Mouse (Mus musculus): ENCODE results near the gene Adamts17. TPM values are rescaled to one million over a fixed set of nuclear protein-coding genes. Genes with fewer than 3 reads are reported as not detected.

The Adamts17 gene
- total RNA-seq, 2 experiments from 2014 or later, result 0.44 to 0.56 TPM

DNA sequence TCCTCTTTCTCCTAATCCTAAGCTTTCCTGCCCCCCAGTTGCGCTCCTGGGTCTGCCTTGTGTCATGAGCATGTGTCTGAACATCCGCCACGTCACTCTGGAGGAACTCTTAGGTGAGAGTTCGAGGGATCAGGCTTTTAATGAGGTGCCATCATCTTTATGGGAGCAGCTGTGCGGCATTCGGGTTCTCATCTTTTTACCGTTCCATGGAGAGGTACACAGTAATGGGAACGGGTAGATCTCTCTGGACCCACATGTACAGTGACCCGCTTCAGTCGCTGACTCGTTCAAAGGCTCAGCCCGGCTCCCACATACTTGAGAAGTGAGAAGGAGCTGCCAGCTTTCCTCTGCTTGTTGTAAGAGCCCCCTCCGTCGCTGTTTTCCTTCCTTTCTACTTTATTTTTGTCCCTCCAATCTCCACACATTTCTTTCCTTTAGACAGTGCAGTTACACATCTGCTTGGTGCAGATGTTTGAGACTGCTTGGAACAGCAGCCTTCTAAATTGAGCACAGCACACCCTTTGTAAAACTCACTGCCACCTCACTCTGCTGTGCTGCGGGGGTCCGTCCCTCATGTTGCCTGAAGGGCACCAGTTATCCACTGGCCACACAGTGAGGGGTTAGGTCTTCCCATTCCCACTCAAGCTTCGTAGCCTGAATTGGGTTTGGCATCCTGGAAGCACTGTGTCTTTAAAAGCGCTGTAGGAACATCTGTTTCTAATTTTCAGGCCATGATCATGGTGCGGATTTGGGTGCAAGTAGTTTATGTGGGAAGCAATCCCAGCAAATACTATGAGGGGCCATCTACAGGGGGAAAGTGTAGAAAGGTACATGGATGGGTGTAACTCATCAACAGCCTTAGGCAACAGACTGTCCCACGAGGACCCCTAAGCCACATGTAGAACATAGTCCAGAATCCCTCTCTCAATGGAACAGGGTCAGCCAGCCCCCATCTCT is 186.9 kb downstream of the Adamts17 start:
- intact Hi-C loops (cut with DNase I), result no loop called here
- DNase-seq, result peak in 1 of 2 experiments; percentile 35

DNA sequence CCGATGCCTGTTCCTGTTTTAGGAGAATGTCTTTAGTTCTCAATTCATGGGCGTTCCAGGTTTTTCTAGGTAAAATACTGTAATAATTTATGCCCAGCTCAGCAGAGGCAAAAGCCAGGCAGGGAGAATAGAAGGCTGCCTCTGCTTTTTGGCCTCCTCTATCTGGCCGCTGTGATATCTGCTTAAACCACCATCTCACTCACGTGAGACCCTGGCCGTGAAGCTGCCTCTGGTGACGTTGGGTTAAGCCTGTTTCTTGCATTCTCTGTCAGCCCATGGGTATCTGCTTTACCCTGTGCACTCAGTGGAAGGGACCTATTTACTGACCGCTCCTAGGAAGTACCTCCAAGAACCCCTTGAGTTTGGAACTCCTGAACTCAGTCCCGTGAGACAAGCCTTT is 187.7 kb downstream of the Adamts17 start:
- intact Hi-C loops (cut with DNase I), result no loop called here
- no peak for DNase-seq

DNA sequence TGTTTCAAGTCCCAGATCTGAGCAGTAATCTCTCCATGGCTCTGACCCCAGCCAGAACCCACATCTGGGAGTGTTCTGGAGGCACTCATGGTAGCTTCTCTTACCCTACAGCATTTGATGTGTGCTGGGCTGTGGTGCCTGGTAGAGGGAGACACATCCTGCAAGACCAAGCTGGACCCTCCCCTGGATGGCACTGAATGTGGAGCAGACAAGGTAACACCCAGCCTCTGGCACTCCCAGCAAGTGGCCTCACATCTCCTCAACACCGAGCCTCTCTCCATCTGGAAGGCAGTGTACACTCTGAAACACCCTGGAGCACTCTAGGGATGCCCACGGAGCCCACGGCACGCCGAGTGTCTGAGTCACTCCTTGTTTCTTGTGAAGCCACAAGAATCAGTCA is 188.2 kb downstream of the Adamts17 start:
- DNase-seq, result no peak
- intact Hi-C loops (cut with DNase I), result no loop called here

- no peak for DNase-seq
- intact Hi-C loops (cut with DNase I), result no loop called here
These were observed 189.4 kb downstream of the Adamts17 start for GRCm38 (mm10) chr7:67028902-67029301.

DNA sequence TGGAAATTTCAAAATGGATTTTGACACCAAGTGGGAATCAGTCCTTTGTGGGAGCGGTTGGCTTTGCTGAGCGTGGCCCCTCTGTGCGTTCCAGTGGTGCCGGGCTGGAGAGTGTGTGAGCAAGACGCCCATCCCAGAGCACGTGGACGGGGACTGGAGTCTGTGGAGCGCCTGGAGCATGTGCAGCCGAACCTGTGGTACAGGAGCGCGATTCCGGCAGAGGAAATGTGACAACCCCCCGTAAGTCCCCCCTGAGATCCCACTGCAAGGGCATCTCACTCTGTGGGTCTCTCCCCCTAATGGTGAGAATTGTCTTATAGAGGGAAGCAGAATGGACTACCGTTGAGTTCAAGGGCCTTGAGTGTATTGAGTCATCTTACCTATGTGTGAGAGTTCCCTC is 189.9 kb downstream of the Adamts17 start:
- DNase-seq, result no peak
- intact Hi-C loops (cut with DNase I), result no loop called here

GRCm38 (mm10) chr7:67031284-67031683 is 191.7 kb downstream of the Adamts17 start:
- intact Hi-C loops (cut with DNase I), result no loop called here
- no peak for DNase-seq

- intact Hi-C loops (cut with DNase I), result no loop called here
- DNase-seq, result no peak
These were observed 193.1 kb downstream of the Adamts17 start for GRCm38 (mm10) chr7:67032616-67033015.

- peak in 1 of 2 experiments; percentile 36 for DNase-seq
- intact Hi-C loops (cut with DNase I), result no loop called here
These were observed 194.8 kb downstream of the Adamts17 start for GRCm38 (mm10) chr7:67034369-67034768.

DNA sequence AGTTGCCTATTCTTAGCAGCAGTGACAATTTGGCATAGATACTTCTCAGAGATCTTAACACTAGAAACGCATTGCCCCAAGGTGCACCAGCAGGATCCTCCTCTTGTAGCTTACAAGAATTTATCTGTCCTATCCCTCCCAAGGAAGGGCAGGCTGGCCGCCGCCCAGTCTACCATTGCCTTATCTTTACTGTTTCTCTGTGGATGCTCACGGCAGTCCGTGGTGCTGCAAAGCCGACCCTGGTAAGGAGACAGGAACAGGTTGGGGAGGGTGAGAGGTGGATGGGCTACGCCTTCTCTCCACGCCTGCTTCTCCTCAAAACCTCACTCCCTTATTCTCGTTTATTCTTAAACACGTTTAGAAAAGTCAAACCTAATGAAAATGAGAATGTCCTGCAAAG is 195.7 kb downstream of the Adamts17 start:
- no peak for DNase-seq
- intact Hi-C loops (cut with DNase I), result no loop called here

DNA sequence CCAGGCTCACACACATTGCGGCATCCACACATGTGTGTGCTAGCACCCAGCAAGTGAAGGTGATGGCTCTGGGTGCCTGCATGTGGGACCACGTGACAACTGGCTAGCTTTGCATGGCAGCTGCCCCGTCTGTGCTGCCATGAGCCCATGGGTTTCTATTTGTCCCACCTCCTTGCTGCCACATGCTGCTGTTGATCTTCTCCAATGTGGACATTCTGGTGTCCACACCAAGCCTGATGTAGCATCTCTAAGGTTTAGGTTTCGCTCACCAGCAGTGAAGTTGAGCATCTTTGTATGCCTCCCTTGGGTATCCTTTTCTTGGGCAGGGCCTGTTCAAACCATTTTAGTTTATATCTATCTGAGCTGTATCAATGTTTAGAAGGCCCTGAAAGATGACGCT is 196.1 kb downstream of the Adamts17 start:
- intact Hi-C loops (cut with DNase I), result no loop called here
- no peak for DNase-seq

DNA sequence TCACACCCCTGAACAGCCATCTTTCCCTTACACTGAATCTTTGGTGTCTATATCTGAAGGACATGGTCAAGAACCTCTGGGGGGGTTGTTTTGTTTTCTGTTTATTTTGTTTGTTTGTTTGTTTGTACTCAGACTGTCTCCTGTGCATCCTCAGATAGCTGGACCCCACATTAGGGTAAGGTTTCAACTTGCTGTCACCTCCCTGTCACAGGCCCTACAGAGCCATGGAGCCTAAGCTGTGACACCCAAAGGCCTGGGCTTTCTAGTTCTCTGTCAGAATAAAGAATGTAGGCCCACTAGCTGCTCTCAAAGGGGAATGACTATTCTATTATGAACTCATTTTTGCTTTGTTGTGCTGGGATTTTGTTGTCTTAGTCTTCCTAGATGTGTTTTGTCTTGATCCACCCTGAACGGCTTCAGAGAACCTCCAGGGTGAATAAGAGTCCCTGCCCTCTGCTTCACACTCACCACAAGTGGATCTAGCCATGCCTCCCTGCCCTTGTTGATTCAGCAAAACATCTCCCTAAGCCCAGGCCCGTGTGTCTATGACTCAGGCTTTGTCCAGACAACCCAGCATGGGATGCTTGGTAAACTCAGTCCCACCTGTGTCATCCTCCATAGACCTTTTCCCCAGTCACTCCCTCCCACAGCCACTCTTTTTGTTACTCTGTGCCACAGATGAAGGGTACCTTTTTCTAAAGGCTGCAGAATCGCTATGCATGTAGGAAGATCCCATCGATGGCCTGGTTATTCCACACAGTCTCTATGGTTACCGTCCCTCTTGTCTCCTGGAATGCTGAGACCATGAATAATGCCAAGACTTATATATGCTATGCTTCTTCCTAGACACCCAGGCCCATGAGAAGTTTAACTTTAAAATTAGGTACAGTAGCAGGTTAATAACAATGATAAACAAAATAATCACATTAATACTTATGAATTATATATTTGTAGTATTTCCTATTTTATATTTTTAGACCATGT is 197.3 kb downstream of the Adamts17 start:
- intact Hi-C loops (cut with DNase I), result no loop called here
- no peak for DNase-seq

DNA sequence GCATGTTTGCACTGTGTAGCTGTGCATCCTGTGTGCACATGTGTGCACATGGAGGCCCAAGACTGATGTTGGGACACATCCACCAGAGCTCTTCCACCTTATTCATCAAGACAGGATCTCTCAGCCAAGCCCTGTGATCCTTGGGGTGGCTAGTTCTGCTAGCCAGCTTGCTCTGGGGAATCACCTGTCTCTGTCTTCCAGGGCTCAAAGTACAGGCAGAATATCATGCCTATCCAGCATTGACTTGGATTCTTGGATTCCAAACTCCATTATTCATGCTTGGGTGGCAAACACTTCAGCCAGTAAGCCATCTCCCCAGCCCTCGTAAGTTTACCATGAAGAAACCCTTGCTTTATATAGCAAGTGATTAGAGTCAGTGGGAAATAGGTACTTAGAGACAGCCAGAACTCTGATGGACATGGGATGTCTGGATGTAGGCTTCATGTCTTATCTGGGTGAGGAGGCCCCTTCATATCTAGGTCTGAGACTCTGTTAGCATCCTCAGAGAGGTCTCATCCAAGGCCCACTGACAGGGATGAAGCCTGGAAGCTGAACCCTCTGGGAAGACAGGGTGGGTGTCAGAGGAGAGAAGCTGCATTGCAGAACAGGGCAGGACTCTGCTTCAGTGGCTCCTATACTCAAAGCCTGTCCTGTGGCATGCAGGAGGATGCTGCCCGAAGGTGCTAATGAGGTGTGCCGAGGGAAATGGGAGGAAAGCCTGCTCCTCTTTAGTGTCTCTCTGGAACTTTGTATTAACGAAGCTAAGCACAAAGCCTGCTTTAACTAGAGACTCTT is 198.4 kb downstream of the Adamts17 start:
- intact Hi-C loops (cut with DNase I), result no loop called here

DNA sequence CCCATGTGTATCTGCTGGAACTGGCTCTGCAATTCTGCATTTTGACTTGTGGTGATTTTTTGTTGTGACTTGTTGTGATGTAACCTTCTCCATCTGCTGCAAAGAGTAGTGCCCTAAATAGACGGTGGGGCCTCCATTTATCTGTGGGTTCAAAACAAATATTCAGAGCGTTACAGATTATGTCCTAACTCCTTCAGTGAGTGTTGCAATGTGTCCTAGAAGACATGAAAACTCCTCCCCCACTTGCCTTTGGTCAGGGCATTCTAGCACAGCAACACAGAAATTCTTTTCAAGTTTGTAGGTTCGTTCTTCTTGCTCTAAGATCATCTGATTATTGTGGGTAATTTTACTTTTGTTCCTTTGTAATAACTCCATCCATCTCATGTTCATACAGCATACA is 199.6 kb downstream of the Adamts17 start:
- intact Hi-C loops (cut with DNase I), result no loop called here
- DNase-seq, result no peak

More for the DNA sequence above, 198.4 kb downstream of the Adamts17 start:
- DNase-seq, result no peak

- no peak for DNase-seq
- intact Hi-C loops (cut with DNase I), result no loop called here
These were observed 200.3 kb downstream of the Adamts17 start for GRCm38 (mm10) chr7:67039861-67040260.

- DNase-seq, result no peak
These were observed 202.2 kb downstream of the Adamts17 start for GRCm38 (mm10) chr7:67041685-67042084.

DNA sequence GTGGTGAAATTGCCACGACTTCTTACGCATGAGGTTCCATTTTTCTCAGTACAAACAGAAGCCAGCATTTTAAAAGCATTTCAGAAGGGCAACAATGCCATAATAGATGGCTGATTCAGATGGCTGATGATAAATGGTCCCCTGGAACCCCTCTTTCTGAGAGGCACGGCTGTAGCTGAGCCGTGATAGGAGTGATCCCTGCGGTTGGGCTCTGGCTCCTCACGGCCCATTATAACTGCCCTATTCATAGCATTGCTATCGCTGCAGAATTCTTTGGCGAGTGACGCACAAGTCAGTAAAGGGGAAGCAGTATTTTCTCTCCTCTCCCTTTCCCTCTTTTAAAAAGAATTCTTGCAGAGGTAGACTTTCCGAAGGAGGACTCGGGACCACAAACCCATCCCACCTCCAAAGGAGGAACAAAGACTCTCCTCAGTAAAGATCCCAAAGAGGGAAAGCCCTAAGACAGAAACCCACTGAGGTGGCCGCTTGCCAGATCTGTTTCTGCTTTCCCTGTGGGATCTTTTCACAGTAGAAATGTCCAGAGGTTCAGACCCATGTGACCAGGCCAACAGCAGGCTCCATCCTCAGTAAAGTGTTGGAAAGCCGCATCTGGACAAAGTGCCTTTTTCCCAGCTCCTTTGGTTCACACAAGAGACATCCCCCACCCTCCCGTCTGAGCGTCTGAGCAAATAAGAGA is 204.7 kb downstream of the Adamts17 start:
- intact Hi-C loops (cut with DNase I), result no loop called here
- no peak for DNase-seq

More at GRCm38 (mm10) chr7:67041685-67042084, 202.2 kb downstream of the Adamts17 start:
- intact Hi-C loops (cut with DNase I), result no loop called here

GRCm38 (mm10) chr7:67045202-67045601 is 205.7 kb downstream of the Adamts17 start:
- intact Hi-C loops (cut with DNase I), result no loop called here
- DNase-seq, result no peak

- no peak for DNase-seq
- intact Hi-C loops (cut with DNase I), result no loop called here
These were observed 209.7 kb downstream of the Adamts17 start for GRCm38 (mm10) chr7:67049206-67049605.

DNA sequence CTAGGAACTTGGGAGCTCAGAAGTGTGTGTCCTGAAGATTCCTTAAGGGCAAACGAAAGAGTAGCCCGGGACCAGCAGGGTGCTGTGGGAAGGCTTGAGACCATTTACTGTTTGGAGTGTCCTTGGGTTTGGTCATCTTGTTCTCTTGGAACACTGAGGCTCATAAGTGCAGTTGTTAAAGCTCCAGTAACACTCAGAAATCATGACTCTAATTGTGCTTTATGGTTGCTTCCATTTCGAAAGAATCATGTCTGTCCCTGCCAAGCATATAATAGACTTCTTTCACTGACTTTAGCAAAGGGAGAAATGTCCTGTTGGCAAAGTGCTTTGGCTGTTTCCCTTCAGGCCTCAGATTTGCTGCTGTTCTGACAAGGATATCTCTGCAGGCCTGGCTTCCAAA is 210.9 kb downstream of the Adamts17 start:
- DNase-seq, result no peak
- intact Hi-C loops (cut with DNase I), result no loop called here
